Mouse (Mus musculus) heart, postnatal 0 days (tissue): Measurements from ENCODE around the gene 4833427G06Rik.
A peak's percentile ranks its signal among the peaks of the same experiment; 100 is the strongest.

ENCODE experiments used
- CTCF ChIP-seq: IDR thresholded peaks from 2 replicates; pipeline ENCODE4 v1.5.1; 2016; ENCODE audit warnings: antibody characterized with exemption, control low read depth, low read depth
- EP300 ChIP-seq: IDR thresholded peaks from 2 replicates; pipeline ENCODE4 v1.6.1; 2016; ENCODE audit warnings: antibody characterized with exemption, low read depth

GRCm38 (mm10) chr9:51101756-51102425 lies at the start of gene 4833427G06Rik:
- TF ChIP-seq CTCF (peak; percentile 6; the same call in 1 of the 2 replicates), EP300 (no peak)
